Mouse (Mus musculus): ENCODE measurements around the gene Vmn1r21. TPM values are rescaled to one million over a fixed set of nuclear protein-coding genes. Genes with fewer than 3 reads are reported as not detected.

The Vmn1r21 gene
- polyA plus RNA-seq (2012; rRNA removed), result not detected in 2 replicates

GRCm38 (mm10) chr6:57850286-57850685 is at the start of gene Vmn1r21:
Vmn1r21 (minus strand) TSS chr6:57850343.

GRCm38 (mm10) chr6:57824422-57825258 is 25.5 kb downstream of the Vmn1r21 start, which contains the start of gene Vopp1:
Vopp1 (minus strand) TSS chr6:57825159.

Other genes starting within 250 kb of the Vmn1r21 start
- 9.8 and 10.9 TPM in 2 replicates for gene Pyurf, start 158.3 kb downstream of the Vmn1r21 start, polyA plus RNA-seq (2012; rRNA removed)
- 74.0 and 77.3 TPM in 2 replicates for gene Lancl2, start 147.8 kb downstream of the Vmn1r21 start, polyA plus RNA-seq (2012; rRNA removed)
- gene Vopp1, start 25.2 kb downstream of the Vmn1r21 start, polyA plus RNA-seq (2012; rRNA removed), result 165 and 170 TPM in 2 replicates
- gene Vmn1r22, start 57.7 kb upstream of the Vmn1r21 start, polyA plus RNA-seq (2012; rRNA removed), result not detected in 2 replicates
- gene Vmn1r23, start 76.5 kb upstream of the Vmn1r21 start, polyA plus RNA-seq (2012; rRNA removed), result not detected in 2 replicates
- gene Vmn1r24, start 111.2 kb upstream of the Vmn1r21 start, polyA plus RNA-seq (2012; rRNA removed), result not detected in 2 replicates
- not detected in 2 replicates for gene Vmn1r25, start 130.5 kb upstream of the Vmn1r21 start, polyA plus RNA-seq (2012; rRNA removed)
- gene Vmn1r26, start 164.8 kb upstream of the Vmn1r21 start, polyA plus RNA-seq (2012; rRNA removed), result not detected in 2 replicates

Data from central nervous system, embryonic 18 days (tissue).